Mouse (Mus musculus) CD4-positive, CD25-positive, alpha-beta regulatory T cell, adult 4 months (primary cell): ENCODE data around the gene S100a9. TPM values are rescaled to one million over a fixed set of nuclear protein-coding genes. Genes with fewer than 3 reads are reported as not detected.

ENCODE experiments used
- polyA plus RNA-seq, 2 experiments: library from polyadenylated mRNA; unstranded; fragments of 100-300 nt; shearing (Covaris generic); gene quantifications; one replicate each; pipeline ENCODE4 v1.2.1; 2017

Gene S100a9
- polyA plus RNA-seq, 2 experiments from 2014 or later: not detected

Other genes with a start within 250 kb of the S100a9 start
- not detected for gene Npr1, start 229.9 kb downstream of the S100a9 start, polyA plus RNA-seq
- 100 to 1,000 TPM; 113 to 125 TPM for gene Ilf2, start 219.6 kb downstream of the S100a9 start, polyA plus RNA-seq
- 10 to 100 TPM; 60.4 to 65.0 TPM for gene Snapin, start 204.7 kb downstream of the S100a9 start, polyA plus RNA-seq
- gene Chtop, start 186.2 kb downstream of the S100a9 start, polyA plus RNA-seq: 10 to 100 TPM; 50.3 to 57.9 TPM
- gene S100a1, start 181.3 kb downstream of the S100a9 start, polyA plus RNA-seq: 1 to 10 TPM; 3.3 to 4.9 TPM
- gene S100a13, start 181.3 kb downstream of the S100a9 start, polyA plus RNA-seq: 100 to 1,000 TPM; 157 to 222 TPM
- not detected for gene S100a14, start 168.9 kb downstream of the S100a9 start, polyA plus RNA-seq
- not detected for gene S100a16, start 158.5 kb downstream of the S100a9 start, polyA plus RNA-seq
- 1 to 10 TPM; 2.1 to 2.5 TPM for gene S100a3, start 135.1 kb downstream of the S100a9 start, polyA plus RNA-seq
- not detected for gene S100a2, start 105.5 kb downstream of the S100a9 start, polyA plus RNA-seq
- gene Gm42674, start 93.8 kb downstream of the S100a9 start, polyA plus RNA-seq: not detected
- gene S100a4, start 92.0 kb downstream of the S100a9 start, polyA plus RNA-seq: 100 to 1,000 TPM in 1 of 2 experiments, 10 to 100 TPM in 1; 74.9 to 104 TPM
- not detected for gene S100a5, start 87.2 kb downstream of the S100a9 start, polyA plus RNA-seq
- 100 to 1,000 TPM; 291 to 360 TPM for gene S100a6, start 82.8 kb downstream of the S100a9 start, polyA plus RNA-seq
- not detected for gene S100a7a, start 41.7 kb downstream of the S100a9 start, polyA plus RNA-seq
- not detected for gene S100a8, start 26.7 kb downstream of the S100a9 start, polyA plus RNA-seq
- gene Pglyrp4, start 31.2 kb upstream of the S100a9 start, polyA plus RNA-seq: not detected
- gene Gm5849, start 82.2 kb upstream of the S100a9 start, polyA plus RNA-seq: not detected